Mouse (Mus musculus) small intestine, adult 2 months (tissue): ENCODE data around the gene Olfr1432.

Source experiments
- CTCF ChIP-seq: fragments of 200-500 bp; IDR thresholded peaks from 2 replicates; pipeline ENCODE4 v1.5.1; 2012; ENCODE audit warnings: low read depth, mild to moderate bottlenecking, control low read depth, inconsistent platforms, low read length, moderate library complexity, mixed read lengths; ENCODE audit not compliant: insufficient replicate concordance, insufficient read length; ENCODE audit errors: extremely low read depth
- POLR2A ChIP-seq: fragments of 200-500 bp; IDR thresholded peaks from 2 replicates; pipeline ENCODE4 v1.6.1; 2012; ENCODE audit warnings: low read depth, mild to moderate bottlenecking, control low read depth, inconsistent platforms, low read length, moderate library complexity

DNA sequence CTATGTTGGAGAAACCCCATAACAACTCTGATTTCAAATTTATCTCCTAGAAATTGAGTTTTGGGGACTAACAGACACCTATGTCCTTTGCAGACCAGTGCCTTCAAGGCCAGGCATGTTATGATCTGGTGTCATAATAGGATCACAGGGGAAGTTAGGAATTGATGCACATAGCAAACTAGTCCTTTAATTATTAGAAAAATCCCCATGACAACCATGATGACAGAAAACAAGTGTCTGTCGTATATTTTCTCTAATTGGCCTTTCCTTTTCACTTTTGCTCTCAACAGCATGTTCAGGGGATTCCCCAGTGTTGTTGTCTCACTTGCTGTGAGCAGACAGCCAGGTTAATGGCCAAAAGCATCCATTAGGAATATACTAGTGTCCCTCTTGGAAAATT, 28.3 kb upstream of the Olfr1432 start, which contains the start of gene Olfr235:
- TF ChIP-seq POLR2A: no peak
- no peak for TF ChIP-seq CTCF
